Mouse (Mus musculus): ENCODE results near the gene Yif1a. TPM values are rescaled to one million over a fixed set of nuclear protein-coding genes. Genes with fewer than 3 reads are reported as not detected.

Yif1a gene
- polyA plus RNA-seq, 1 experiment from 2014 or later = 129 TPM

DNA sequence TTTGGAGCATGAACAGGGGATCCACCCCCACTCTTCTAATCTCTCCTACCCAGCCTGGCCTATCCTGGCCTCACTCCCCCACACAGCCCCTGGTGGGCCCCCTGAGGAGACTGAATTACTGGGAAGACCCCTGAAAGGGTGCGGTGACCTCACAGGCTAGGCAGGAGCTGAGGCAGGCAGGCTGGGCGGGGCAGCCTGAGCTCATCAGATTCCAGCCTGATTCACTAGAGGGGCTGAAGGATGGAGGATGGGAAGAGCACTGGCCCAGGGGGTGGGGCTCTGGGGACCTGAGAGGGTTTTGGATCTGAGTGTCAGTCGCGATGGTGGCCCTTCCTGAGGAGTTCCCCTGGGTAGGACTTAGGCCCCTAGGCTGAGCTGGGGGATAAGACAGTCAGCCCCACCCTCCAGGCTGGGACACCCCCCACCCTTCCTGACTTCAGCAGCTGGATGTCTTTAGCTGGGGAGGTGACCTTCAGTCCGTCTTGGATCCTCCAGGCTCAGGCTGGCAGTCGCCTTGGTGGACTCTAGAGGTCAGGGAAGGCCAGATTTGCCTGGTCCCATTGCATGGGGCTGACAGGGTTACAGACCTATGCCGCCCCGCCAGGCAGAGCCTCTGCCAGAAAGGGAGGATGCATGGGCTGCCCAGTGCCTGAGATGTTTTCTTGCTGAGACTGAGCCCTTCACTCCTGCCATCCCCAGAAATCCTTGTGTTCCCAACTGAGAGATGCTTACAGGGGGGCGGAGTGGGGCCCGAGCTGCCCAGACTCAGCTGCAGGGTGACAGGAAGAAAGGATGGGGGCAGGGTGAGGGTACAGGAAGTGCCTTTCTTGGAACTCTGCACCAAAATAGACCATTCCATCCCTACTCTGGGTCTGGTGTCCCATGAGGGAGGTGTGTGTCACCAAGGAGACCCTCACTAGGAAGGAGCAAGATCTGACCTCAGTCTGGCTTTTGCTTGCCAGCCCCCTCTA is 29.3 kb upstream of the Yif1a start:
- Histone ChIP-seq H3K27me3 (ENCODE audit: insufficient read depth, low read length) (no peaks in the 10 kb centered on the region), H3K9me3 (replicated peaks; ENCODE audit: low read length) (no peaks in the 10 kb centered on the region), H3K4me2 (ENCODE audit: low read length) (peak overlapping the region; percentile 4; the same call in 1 of the 2 replicates), H3K4me3 (replicated peaks; ENCODE audit: low read depth, low read length) (no peak overlapping the region), H3K9ac (ENCODE audit: low read depth, low read length) (peak overlapping the region; percentile 10; the same call in 1 of the 2 replicates), H3K4me1 (replicated peaks; ENCODE audit: insufficient read depth, low read length) (peaks cover 30% of the 10 kb centered on the region), H3K36me3 (ENCODE audit: insufficient read depth, low read length) (no peaks in the 10 kb centered on the region), H3K27ac (peak overlapping the region; percentile 77)
- DNase-seq (ENCODE audit: low spot score) = peak; percentile 53
- peak; percentile 31; the same call in 1 of the 2 replicates for ATAC-seq (replicated peaks; ENCODE audit: low FRiP score, low read depth)
- peak; percentile 13; the same call in 1 of the 2 replicates for TF ChIP-seq CTCF (IDR thresholded peaks at IDR 0.05; ENCODE audit: low read depth)
- 12% methylated on average over 10 of the region's 10 CpGs for WGBS

DNA sequence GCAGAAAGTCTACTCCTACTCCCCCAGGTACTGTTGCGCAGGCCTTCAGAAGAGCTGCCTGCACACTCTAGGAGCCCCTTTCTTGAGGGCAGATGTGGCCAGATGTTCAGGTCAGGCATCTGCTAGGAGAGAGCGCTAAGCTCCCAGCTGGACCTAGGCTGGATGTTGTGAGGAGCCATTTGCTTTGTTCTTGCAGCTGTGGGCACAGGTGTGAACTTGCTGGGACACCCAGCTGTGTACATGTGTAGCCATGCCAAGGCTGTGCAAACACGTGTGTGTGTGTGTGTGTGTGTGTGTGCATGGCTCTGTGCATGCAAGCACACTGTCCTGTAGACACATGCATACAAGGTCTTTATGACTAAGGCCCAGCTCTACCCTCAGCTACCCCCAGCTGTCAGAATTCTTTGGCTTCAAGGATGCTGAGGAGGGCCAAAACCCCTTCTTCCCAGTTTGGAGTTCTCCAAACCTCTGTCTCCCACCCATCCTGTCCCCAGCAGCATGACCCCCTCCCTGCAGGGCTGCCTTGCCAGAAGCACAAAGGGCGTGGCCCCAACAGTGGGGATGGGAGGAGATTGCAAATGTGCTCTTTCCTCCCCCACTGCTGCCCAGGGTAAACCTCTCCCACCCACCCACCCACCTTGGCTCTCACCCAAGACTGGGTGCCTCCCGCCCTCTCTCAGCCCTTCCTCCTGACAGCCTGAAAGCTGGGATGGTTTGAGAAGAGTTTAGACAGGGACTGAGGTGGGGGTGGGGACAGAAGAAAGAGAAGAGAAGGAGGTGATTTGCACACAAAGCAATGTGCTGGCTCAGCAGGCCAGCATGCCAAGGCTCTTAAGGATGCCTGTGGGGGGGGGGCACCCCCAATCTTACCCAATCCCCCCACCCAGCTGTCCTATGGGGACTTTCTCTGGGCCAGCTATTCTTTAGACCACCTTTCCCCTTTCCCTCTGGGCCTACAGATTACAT is 27.7 kb upstream of the Yif1a start:
- WGBS = 35% methylated on average over 5 of the region's 5 CpGs
- no peak for ATAC-seq (replicated peaks; ENCODE audit: low FRiP score, low read depth)
- H3K4me3 ChIP-seq (replicated peaks; ENCODE audit: low read depth, low read length) = no peak overlapping the region
- TF ChIP-seq CTCF (IDR thresholded peaks at IDR 0.05; ENCODE audit: low read depth) = no peak
- H3K27me3 ChIP-seq (ENCODE audit: insufficient read depth, low read length) = no peaks in the 10 kb centered on the region
- peaks cover 32% of the 10 kb centered on the region for H3K4me1 ChIP-seq (replicated peaks; ENCODE audit: insufficient read depth, low read length)
- H3K9ac ChIP-seq (ENCODE audit: low read depth, low read length) = no peak overlapping the region
- H3K9me3 ChIP-seq (replicated peaks; ENCODE audit: low read length) = no peaks in the 10 kb centered on the region
- H3K36me3 ChIP-seq (ENCODE audit: insufficient read depth, low read length) = no peaks in the 10 kb centered on the region
- H3K27ac ChIP-seq = peak overlapping the region; percentile 8
- no peak for DNase-seq (ENCODE audit: low spot score)
- H3K4me2 ChIP-seq (ENCODE audit: low read length) = no peak overlapping the region

DNA sequence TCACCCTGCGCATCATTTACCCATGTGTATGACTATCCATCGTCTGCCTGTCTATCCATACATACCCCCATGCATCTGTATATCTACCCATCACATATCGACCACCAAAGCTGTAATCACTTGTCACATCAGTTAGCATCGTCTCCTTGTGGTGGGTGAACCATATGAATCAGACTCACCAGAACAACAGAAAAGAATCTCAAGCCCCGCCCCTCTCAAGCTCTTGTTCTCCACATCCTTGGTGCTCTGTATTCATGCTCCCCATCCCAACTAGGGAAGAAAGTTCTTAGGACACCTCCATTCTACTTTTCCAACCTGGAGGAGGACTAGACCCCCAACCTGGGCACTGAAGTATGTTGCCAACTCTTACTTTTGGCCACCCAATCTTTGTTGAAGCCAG is 26.3 kb upstream of the Yif1a start:
- 88% methylated on average over 5 of the region's 5 CpGs for WGBS
- no peak for TF ChIP-seq CTCF (IDR thresholded peaks at IDR 0.05; ENCODE audit: low read depth)

DNA sequence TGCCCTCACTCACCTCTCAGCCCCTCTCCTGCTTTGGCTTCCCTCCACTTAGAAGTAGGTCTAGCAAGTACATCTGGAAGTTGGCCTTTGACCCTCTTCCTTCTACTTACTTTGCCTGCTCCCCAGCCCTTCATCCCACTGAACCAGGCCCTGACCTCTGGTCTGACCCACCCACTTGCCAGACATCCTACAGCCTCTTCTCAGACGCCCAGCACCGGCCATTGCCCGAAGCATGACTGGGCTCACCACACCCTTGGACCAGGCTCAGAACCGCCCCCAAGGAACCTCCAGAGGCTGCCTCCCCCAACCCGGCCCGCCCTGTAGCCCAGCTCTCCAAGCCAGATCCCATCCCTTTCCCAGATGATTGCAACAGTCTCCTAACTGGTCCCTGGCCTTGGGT is 25.9 kb upstream of the Yif1a start:
- no peaks in the 10 kb centered on the region for H3K27me3 ChIP-seq (ENCODE audit: insufficient read depth, low read length)
- TF ChIP-seq CTCF (IDR thresholded peaks at IDR 0.05; ENCODE audit: low read depth) = no peak
- H3K4me2 ChIP-seq (ENCODE audit: low read length) = no peak overlapping the region
- no peak overlapping the region for H3K4me3 ChIP-seq (replicated peaks; ENCODE audit: low read depth, low read length)
- no peaks in the 10 kb centered on the region for H3K9me3 ChIP-seq (replicated peaks; ENCODE audit: low read length)
- ATAC-seq (replicated peaks; ENCODE audit: low FRiP score, low read depth) (no peak), DNase-seq (ENCODE audit: low spot score) (no peak)
- WGBS = 59% methylated on average over 6 of the region's 6 CpGs
- no peak overlapping the region for H3K9ac ChIP-seq (ENCODE audit: low read depth, low read length)
- no peak overlapping the region for H3K27ac ChIP-seq
- H3K4me1 ChIP-seq (replicated peaks; ENCODE audit: insufficient read depth, low read length) = peaks cover 39% of the 10 kb centered on the region
- no peaks in the 10 kb centered on the region for H3K36me3 ChIP-seq (ENCODE audit: insufficient read depth, low read length)

More for the DNA sequence above, 26.3 kb upstream of the Yif1a start:
- Histone ChIP-seq H3K27ac (no peak overlapping the region), H3K9ac (ENCODE audit: low read depth, low read length) (no peak overlapping the region), H3K36me3 (ENCODE audit: insufficient read depth, low read length) (no peaks in the 10 kb centered on the region), H3K27me3 (ENCODE audit: insufficient read depth, low read length) (no peaks in the 10 kb centered on the region), H3K9me3 (replicated peaks; ENCODE audit: low read length) (no peaks in the 10 kb centered on the region), H3K4me1 (replicated peaks; ENCODE audit: insufficient read depth, low read length) (peaks cover 35% of the 10 kb centered on the region), H3K4me3 (replicated peaks; ENCODE audit: low read depth, low read length) (no peak overlapping the region), H3K4me2 (ENCODE audit: low read length) (no peak overlapping the region)
- ATAC-seq (replicated peaks; ENCODE audit: low FRiP score, low read depth) = no peak
- no peak for DNase-seq (ENCODE audit: low spot score)

DNA sequence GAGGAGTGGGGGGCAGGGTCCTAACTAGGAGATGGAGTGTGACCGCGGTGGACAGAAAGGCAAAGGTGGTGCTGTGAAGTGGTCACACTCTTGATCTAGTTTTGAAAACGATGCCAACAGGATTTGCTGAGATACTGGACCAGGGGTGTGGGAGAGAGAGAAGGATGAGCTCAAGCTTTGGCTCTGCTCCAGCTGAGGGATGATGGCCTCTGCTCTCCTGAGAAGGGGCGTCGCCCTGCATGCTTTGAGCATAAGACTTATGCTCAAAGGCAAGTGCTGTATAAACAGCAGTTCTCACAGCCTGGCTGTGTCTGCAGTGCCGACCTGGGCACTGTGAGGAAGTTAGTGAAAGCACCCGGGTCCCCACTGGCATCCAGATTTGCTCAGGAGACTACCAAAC is 23.2 kb upstream of the Yif1a start:
- no peak overlapping the region for H3K4me2 ChIP-seq (ENCODE audit: low read length)
- H3K9me3 ChIP-seq (replicated peaks; ENCODE audit: low read length) = no peaks in the 10 kb centered on the region
- WGBS = 49% methylated on average over 7 of the region's 7 CpGs
- no peak for ATAC-seq (replicated peaks; ENCODE audit: low FRiP score, low read depth)
- no peak overlapping the region for H3K4me3 ChIP-seq (replicated peaks; ENCODE audit: low read depth, low read length)
- H3K27ac ChIP-seq = no peak overlapping the region
- TF ChIP-seq CTCF (IDR thresholded peaks at IDR 0.05; ENCODE audit: low read depth) = no peak
- no peaks in the 10 kb centered on the region for H3K27me3 ChIP-seq (ENCODE audit: insufficient read depth, low read length)
- peaks cover 38% of the 10 kb centered on the region for H3K4me1 ChIP-seq (replicated peaks; ENCODE audit: insufficient read depth, low read length)
- no peak overlapping the region for H3K9ac ChIP-seq (ENCODE audit: low read depth, low read length)
- DNase-seq (ENCODE audit: low spot score) = no peak
- H3K36me3 ChIP-seq (ENCODE audit: insufficient read depth, low read length) = no peaks in the 10 kb centered on the region
